In genomic region chr5:45718848-45719488, GRCm38 (mm10) we compare ENCODE assay signal across 33 mouse cellular contexts. TPM values are rescaled to one million over a fixed set of nuclear protein-coding genes. Genes with fewer than 3 reads are reported as not detected.
DNase-seq lines count a peak whose midpoint lies in the region; ATAC-seq lines count a peak whose summit lies in the region.
"Had no signal": no experiment of that assay in that cellular context is flagged by ENCODE, and none has a peak within 500 bp of the region (broad histone marks: within the 10 kb centered on the region; RNA-seq: fewer than 3 reads in every experiment).

No protein-coding gene starts in this region.

- no peak overlapping the region for H3K4me3 ChIP-seq in midbrain, embryonic 11.5 days (ENCODE audit: low read depth, low read length)
- no peak overlapping the region for H3K4me3 ChIP-seq in midbrain, embryonic 13.5 days (replicated peaks)
- no peak overlapping the region for H3K4me3 ChIP-seq in hindbrain, embryonic 16.5 days (ENCODE audit: low read length)
- H3K4me3 ChIP-seq: forebrain, embryonic 13.5 days; heart, embryonic 12.5 days; intestine, embryonic 15.5 days; layer of hippocampus, adult 2 months; liver, embryonic 12.5 days; megakaryocyte, embryonic 14.5 days; neural tube, embryonic 15.5 days had no signal

- H3K9ac ChIP-seq in midbrain, embryonic 11.5 days (ENCODE audit: low read length): no peak overlapping the region
- no peak overlapping the region for H3K9ac ChIP-seq in midbrain, embryonic 13.5 days (replicated peaks)
- H3K9ac ChIP-seq in hindbrain, embryonic 16.5 days (ENCODE audit: low read depth, low read length): no peak overlapping the region
- H3K9ac ChIP-seq: forebrain, embryonic 13.5 days; heart, embryonic 12.5 days; intestine, embryonic 15.5 days; liver, embryonic 12.5 days; liver, postnatal 0 days; neural tube, embryonic 15.5 days had no signal

- 93% methylated on average over 6 of the region's 6 CpGs for WGBS in midbrain, embryonic 11.5 days
- 96% methylated on average over 6 of the region's 6 CpGs for WGBS in midbrain, embryonic 13.5 days
- 92% methylated on average over 6 of the region's 6 CpGs for WGBS in hindbrain, embryonic 16.5 days

- no peaks in the 10 kb centered on the region for H3K27me3 ChIP-seq in midbrain, embryonic 11.5 days (ENCODE audit: control insufficient read depth, insufficient read depth, low read length)
- no peaks in the 10 kb centered on the region for H3K27me3 ChIP-seq in midbrain, embryonic 13.5 days
- no peaks in the 10 kb centered on the region for H3K27me3 ChIP-seq in hindbrain, embryonic 16.5 days (replicated peaks; ENCODE audit: control insufficient read depth, insufficient read depth, low read length)
- H3K27me3 ChIP-seq: forebrain, embryonic 13.5 days; heart, embryonic 12.5 days; intestine, embryonic 15.5 days; liver, embryonic 12.5 days; megakaryocyte, embryonic 14.5 days; neural tube, embryonic 15.5 days; Patski had no signal

- DNase-seq in midbrain, embryonic 11.5 days (ENCODE audit: low spot score, missing footprints): peak; percentile 61
- no peak for DNase-seq in adrenal gland, postnatal 36 days
- DNase-seq in right cerebral cortex, postnatal 4 days: no peak
- DNase-seq: adrenal gland, postnatal 14 days; B cell, adult 2 months; cerebellum, adult 18-20 months; cerebellum, postnatal 14 days; gastrocnemius, postnatal 25 days; heart, adult 18-20 months; heart, postnatal 4 days; kidney, adult 2 months; kidney, postnatal 36 days; left cerebral cortex, postnatal 4 days; liver, postnatal 0 days; lung, postnatal 14 days; midbrain, embryonic 14.5 days; right cerebral cortex, postnatal 25 days; spleen, adult 18-20 months; thymus, adult 2 months; thymus, postnatal 36 days had no signal

- no peak overlapping the region for H3K27ac ChIP-seq in midbrain, embryonic 11.5 days (ENCODE audit: low read depth, low read length)
- H3K27ac ChIP-seq in midbrain, embryonic 13.5 days: no peak overlapping the region
- no peak overlapping the region for H3K27ac ChIP-seq in hindbrain, embryonic 16.5 days (ENCODE audit: low read depth, low read length)
- H3K27ac ChIP-seq: forebrain, embryonic 13.5 days; hindbrain, postnatal 0 days; intestine, embryonic 15.5 days; layer of hippocampus, adult 2 months; liver, embryonic 12.5 days; neural tube, embryonic 15.5 days had no signal

- H3K4me2 ChIP-seq in midbrain, embryonic 11.5 days: no peak overlapping the region
- H3K4me2 ChIP-seq in midbrain, embryonic 13.5 days (replicated peaks): no peak overlapping the region
- H3K4me2 ChIP-seq in hindbrain, embryonic 16.5 days (ENCODE audit: low read length): no peak overlapping the region
- H3K4me2 ChIP-seq: forebrain, embryonic 13.5 days; heart, embryonic 12.5 days; intestine, embryonic 15.5 days; liver, embryonic 12.5 days; neural tube, embryonic 15.5 days had no signal

- no peaks in the 10 kb centered on the region for H3K9me3 ChIP-seq in midbrain, embryonic 11.5 days (ENCODE audit: control insufficient read depth, low read length)
- H3K9me3 ChIP-seq in midbrain, embryonic 13.5 days: no peaks in the 10 kb centered on the region
- no peaks in the 10 kb centered on the region for H3K9me3 ChIP-seq in hindbrain, embryonic 16.5 days (ENCODE audit: control insufficient read depth, low read length)
- H3K9me3 ChIP-seq: forebrain, embryonic 13.5 days; heart, embryonic 12.5 days; intestine, embryonic 15.5 days; liver, embryonic 12.5 days; megakaryocyte, embryonic 14.5 days; neural tube, embryonic 15.5 days had no signal

- no peaks in the 10 kb centered on the region for H3K4me1 ChIP-seq in midbrain, embryonic 11.5 days (ENCODE audit: control insufficient read depth, insufficient read depth, low read length)
- H3K4me1 ChIP-seq in midbrain, embryonic 13.5 days (replicated peaks): no peaks in the 10 kb centered on the region
- no peaks in the 10 kb centered on the region for H3K4me1 ChIP-seq in hindbrain, embryonic 16.5 days (ENCODE audit: control insufficient read depth, insufficient read depth, low read depth, low read length)
- H3K4me1 ChIP-seq: forebrain, embryonic 13.5 days; heart, embryonic 12.5 days; intestine, embryonic 15.5 days; liver, embryonic 12.5 days; neural tube, embryonic 15.5 days had no signal

- no peak for ATAC-seq in midbrain, embryonic 11.5 days (ENCODE audit: low FRiP score)
- ATAC-seq in midbrain, embryonic 13.5 days: no peak
- ATAC-seq in common myeloid progenitor, adult 5-6 weeks (replicated peaks; ENCODE audit: low read depth, poor library complexity, severe bottlenecking): peak; percentile 91
- peak; percentile 89 for ATAC-seq in monocyte, adult 5-6 weeks (replicated peaks; ENCODE audit: insufficient number of reproducible peaks, low FRiP score, low TSS enrichment, poor library complexity, severe bottlenecking)
- no peak for ATAC-seq in hindbrain, embryonic 16.5 days
- ATAC-seq: forebrain, embryonic 13.5 days; hindbrain, postnatal 0 days; intestine, embryonic 15.5 days; liver, embryonic 12.5 days; liver, postnatal 0 days; Patski had no signal

- H3K36me3 ChIP-seq in midbrain, embryonic 11.5 days (ENCODE audit: control insufficient read depth, insufficient read depth, low read length): no peaks in the 10 kb centered on the region
- peaks cover 4% of the 10 kb centered on the region; the same call in 1 of the 2 replicates for H3K36me3 ChIP-seq in midbrain, embryonic 13.5 days
- H3K36me3 ChIP-seq in hindbrain, embryonic 16.5 days (ENCODE audit: control insufficient read depth, insufficient read depth, low read length): no peaks in the 10 kb centered on the region
- H3K36me3 ChIP-seq: heart, embryonic 12.5 days; intestine, embryonic 15.5 days; liver, embryonic 12.5 days; neural tube, embryonic 15.5 days had no signal

RNA-seq across cellular contexts. Expression of gene Ncapg, which starts 49.2 kb away (rescaled TPM):
- 83.0 and 95.3 TPM in 2 replicates for polyA plus RNA-seq in midbrain, embryonic 11.5 days (2014; fragmentation: Nextera tagmentation; extraction: Ambion mirVana)
- polyA plus RNA-seq in midbrain, embryonic 13.5 days (2015; fragmentation: Nextera tagmentation; extraction: Ambion mirVana): 22.7 and 26.8 TPM in 2 replicates
- 81.2 and 95.3 TPM in 2 replicates for total RNA-seq in common myeloid progenitor, adult 5-6 weeks (2017)
- 0.76 to 2.9 TPM (median 2.3 TPM) in 3 replicates for total RNA-seq in monocyte, adult 5-6 weeks (2017)
- total RNA-seq in adrenal gland, postnatal 36 days (2021): 1 to 10 TPM; 1.8 to 2.7 TPM
- 7.4 and 9.4 TPM in 2 replicates for polyA plus RNA-seq in hindbrain, embryonic 16.5 days (2015; fragmentation: Nextera tagmentation; extraction: Ambion mirVana)

Comparison
In these comparisons a context has a peak if more than half of its experiments do, and no peak if none do; other contexts are left out.
1. ATAC-seq: peak in common myeloid progenitor, adult 5-6 weeks (single experiment) and monocyte, adult 5-6 weeks (single experiment); none in midbrain, embryonic 11.5 days (single experiment), midbrain, embryonic 13.5 days (single experiment) and hindbrain, embryonic 16.5 days (single experiment).
2. RNA of gene Ncapg, which starts 49.2 kb away (total RNA-seq): 81.2 to 95.3 TPM in common myeloid progenitor, adult 5-6 weeks; 1.8 to 2.7 TPM in adrenal gland, postnatal 36 days and 0.76 to 2.9 TPM in monocyte, adult 5-6 weeks; every median in the first group is over 10 times any median in the second.